ENCODE assay signal across 8 mouse cellular contexts in the genomic region with DNA sequence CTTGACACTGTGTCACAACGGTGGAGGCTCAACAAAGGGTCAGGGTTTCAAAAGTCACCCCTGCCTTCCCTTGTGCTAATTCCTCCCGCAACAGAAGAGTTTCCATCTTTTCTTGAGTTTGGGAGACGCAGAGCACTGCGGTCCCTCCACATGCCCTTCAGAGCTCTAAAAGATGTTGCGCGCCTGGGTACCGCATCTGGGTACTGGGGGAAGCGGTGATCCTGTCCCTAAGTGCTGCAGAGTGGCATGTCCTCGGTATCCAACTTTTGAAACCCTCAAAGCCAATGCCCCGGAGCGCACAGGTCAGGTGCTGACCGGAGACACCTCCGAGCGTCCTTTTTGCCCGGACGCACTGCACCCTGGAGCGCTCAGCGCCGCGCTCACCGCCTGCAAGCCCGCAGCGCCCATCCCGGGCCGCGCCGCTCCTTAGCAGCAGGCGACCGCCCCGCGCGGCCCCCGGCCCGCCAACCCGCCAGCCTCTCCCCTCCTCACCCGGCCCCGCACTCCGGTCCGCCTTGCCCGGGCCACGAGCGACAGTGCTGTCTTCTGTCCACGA. TPM values are rescaled to one million over a fixed set of nuclear protein-coding genes. Genes with fewer than 3 reads are reported as not detected.
A peak's percentile ranks its signal among the peaks of the same experiment; 100 is the strongest.
DNase-seq lines count a peak whose midpoint lies in the region; ATAC-seq and TF ChIP-seq lines count a peak whose summit lies in the region.

No protein-coding gene starts in this region.

- ATAC-seq in limb, embryonic 15.5 days (ENCODE audit: insufficient number of reproducible peaks, low FRiP score, low TSS enrichment, low read depth): no peak

- peaks cover 19% of the 10 kb centered on the region for H3K4me1 ChIP-seq in limb, embryonic 15.5 days

- no peak for DNase-seq in layer of hippocampus, adult 2 months (ENCODE audit: low spot score in 2 of 2)
- DNase-seq in layer of hippocampus, postnatal 25 days (ENCODE audit: extremely low spot score in 1 of 2, low spot score in 1 of 2): no peak
- peak; percentile 21 for DNase-seq in embryo, embryonic 10.5 days (ENCODE audit: low spot score)
- DNase-seq in heart, postnatal 4 days: peak; percentile 4
- DNase-seq in right cerebral cortex, postnatal 25 days: peak; percentile 11
- DNase-seq in urinary bladder, adult 18-20 months (ENCODE audit: low spot score in 2 of 2): no peak
- no peak for DNase-seq in cerebellum, postnatal 10 days

- no peaks in the 10 kb centered on the region for H3K36me3 ChIP-seq in limb, embryonic 15.5 days

- no peaks in the 10 kb centered on the region for H3K9me3 ChIP-seq in limb, embryonic 15.5 days

- TF ChIP-seq CTCF in layer of hippocampus, adult 2 months (conservative IDR thresholded peaks at IDR 0.05): no peak

- H3K27ac ChIP-seq in layer of hippocampus, adult 2 months: peak overlapping the region; percentile 73
- no peak overlapping the region for H3K27ac ChIP-seq in limb, embryonic 15.5 days

- peak overlapping the region; percentile 60 for H3K4me3 ChIP-seq in layer of hippocampus, adult 2 months
- H3K4me3 ChIP-seq in limb, embryonic 15.5 days: peak overlapping the region; percentile 54

- H3K4me2 ChIP-seq in limb, embryonic 15.5 days: peak overlapping the region; percentile 93

- 2% methylated on average over 43 of the region's 43 CpGs for WGBS in limb, embryonic 15.5 days

- peaks cover 42% of the 10 kb centered on the region for H3K27me3 ChIP-seq in limb, embryonic 15.5 days

- no peak overlapping the region for H3K9ac ChIP-seq in limb, embryonic 15.5 days

RNA-seq across cellular contexts. Expression of gene Ugt8a, which starts 0.8 kb away (rescaled TPM):
- total RNA-seq in layer of hippocampus, adult 2 months (2021): 10 to 100 TPM; 27.5 to 28.5 TPM
- total RNA-seq in layer of hippocampus, postnatal 25 days (2021): 10 to 100 TPM; 70.3 to 90.4 TPM
- under 1 TPM; 0.38 to 0.77 TPM for total RNA-seq in heart, postnatal 4 days (2021)
- 0.33 and 0.42 TPM in 2 replicates for polyA plus RNA-seq in limb, embryonic 15.5 days (2015; fragmentation: Nextera tagmentation; extraction: Ambion mirVana)

Comparison
In these comparisons a context has a peak if more than half of its experiments do, and no peak if none do; other contexts are left out.
1. DNase-seq: peak in embryo, embryonic 10.5 days (single experiment), heart, postnatal 4 days (single experiment) and right cerebral cortex, postnatal 25 days (single experiment); none in layer of hippocampus, adult 2 months (0 of 2), layer of hippocampus, postnatal 25 days (0 of 2), urinary bladder, adult 18-20 months (0 of 2) and cerebellum, postnatal 10 days (0 of 2).
2. RNA of gene Ugt8a, which starts 0.8 kb away (total RNA-seq): 70.3 to 90.4 TPM in layer of hippocampus, postnatal 25 days and 27.5 to 28.5 TPM in layer of hippocampus, adult 2 months; 0.38 to 0.77 TPM in heart, postnatal 4 days; every median in the first group is over 10 times any median in the second.